Mouse (Mus musculus) liver, embryonic 14.5 days (tissue): ENCODE measurements around the gene Serpine1. TPM values are rescaled to one million over a fixed set of nuclear protein-coding genes. Genes with fewer than 3 reads are reported as not detected.

Source experiments
- ATAC-seq: fragments of 200-750 bp; cut with Nextera tagmentation; 2 replicates; pipeline ENCODE4 v1.8.0; 2017; ENCODE audit warnings: moderate number of reproducible peaks, mild to moderate bottlenecking, moderate library complexity; ENCODE audit not compliant: insufficient read depth
- DNase-seq, 3 experiments: peaks; one replicate each; pipeline ENCODE4 v3.0.0-alpha.2; 2012 to 2013; ENCODE audit warnings: low read depth in 3 of 3, low spot score in 3 of 3
- H3K27ac ChIP-seq: fragments of 300-500 bp; sonication (generic); 2 replicates; pipeline ENCODE4 v1.5.1; 2014; ENCODE audit warnings: moderate library complexity, mild to moderate bottlenecking, control low read depth, inconsistent platforms
- H3K27me3 ChIP-seq: fragments of 300-500 bp; sonication (generic); 2 replicates; pipeline ENCODE4 v1.6.1; 2014; ENCODE audit warnings: mild to moderate bottlenecking, low read length, moderate library complexity; ENCODE audit not compliant: control insufficient read depth, insufficient read depth
- H3K36me3 ChIP-seq: fragments of 300-500 bp; sonication (generic); replicated peaks from 2 replicates; pipeline ENCODE4 v1.6.1; 2014; ENCODE audit warnings: low read depth; ENCODE audit not compliant: control insufficient read depth, insufficient read depth
- H3K4me1 ChIP-seq, 2 experiments: fragments of 200-500 bp in 1 of 2; fragments of 300-500 bp in 1 of 2; sonication (generic) in 1 of 2; replicated peaks; 2 replicates each; pipeline ENCODE4 v1.6.1; 2012 to 2014; ENCODE audit warnings: antibody characterized with exemption in 1 of 2, inconsistent platforms in 1 of 2, low read length in 1 of 2; ENCODE audit not compliant: control insufficient read depth in 2 of 2, insufficient read depth in 2 of 2
- H3K4me2 ChIP-seq: fragments of 300-500 bp; sonication (generic); 2 replicates; pipeline ENCODE4 v1.6.1; 2014; ENCODE audit warnings: low read depth, mild to moderate bottlenecking, control low read depth, moderate library complexity
- H3K4me3 ChIP-seq, 2 experiments: fragments of 200-500 bp in 1 of 2; fragments of 300-500 bp in 1 of 2; sonication (generic) in 1 of 2; 2 replicates each; pipeline ENCODE4 v1.5.1; 2012 to 2014; ENCODE audit warnings: low read depth in 2 of 2, low read length in 2 of 2, mild to moderate bottlenecking in 2 of 2, control low read depth in 1 of 2, inconsistent platforms in 1 of 2, moderate library complexity in 1 of 2; ENCODE audit not compliant: insufficient read depth in 1 of 2
- H3K9ac ChIP-seq: fragments of 300-500 bp; sonication (generic); replicated peaks from 2 replicates; pipeline ENCODE4 v1.6.1; 2014; ENCODE audit warnings: mild to moderate bottlenecking, control low read depth, moderate library complexity
- H3K9me3 ChIP-seq: fragments of 300-500 bp; sonication (generic); 2 replicates; pipeline ENCODE4 v1.6.1; 2016; ENCODE audit warnings: low read length, mixed read lengths; ENCODE audit not compliant: control insufficient read depth
- CTCF ChIP-seq: IDR thresholded peaks from 2 replicates; pipeline ENCODE4 v1.5.1; 2016; ENCODE audit warnings: antibody characterized with exemption, low read depth, control low read depth
- EP300 ChIP-seq: IDR thresholded peaks from 2 replicates; pipeline ENCODE4 v1.6.1; 2016; ENCODE audit warnings: antibody characterized with exemption, low read depth
- WGBS: fragments of 180-500 bp; shearing (Covaris S2); extraction: QIAGEN DNeasy Blood & Tissue Kit; methylation state at CpG from one replicate; pipeline ENCODE4 v1.1.7; 2014; ENCODE audit not compliant: insufficient replicate concordance; 5-methylcytosine and 5-hydroxymethylcytosine counted together
- polyA plus RNA-seq, 2 experiments: library from polyadenylated mRNA; depleted of rRNA in 1 of 2; stranded (reverse) in 1 of 2; unstranded in 1 of 2; fragments of >200 nt; fragmentation: Nextera tagmentation in 1 of 2; extraction: Ambion mirVana in 1 of 2; gene quantifications; 2 replicates each; pipeline versions ENCODE4 v1.2.1 to v1.2.3; 2012 to 2014

Gene Serpine1
- polyA plus RNA-seq, 2 experiments, result 0.23 TPM; not detected in 1

GRCm38 (mm10) chr5:137103969-137104368, 31.9 kb upstream of the Serpine1 start:
- Histone ChIP-seq H3K27me3 (no peaks in the 10 kb centered on the region), H3K27ac (peak overlapping the region; percentile 95), H3K9ac (peak overlapping the region; percentile 73), H3K4me3 (no peak overlapping the region), H3K9me3 (no peaks in the 10 kb centered on the region), H3K4me2 (peak overlapping the region; percentile 70), H3K4me1 (peaks cover 55 to 66% of the 10 kb centered on the region in 2 experiments), H3K36me3 (no peaks in the 10 kb centered on the region)
- 75% methylated on average over 2 of the region's 2 CpGs for WGBS
- DNase-seq (no peak), ATAC-seq (no peak)
- TF ChIP-seq CTCF, result peak; percentile 67
- no peak for TF ChIP-seq EP300

- Histone ChIP-seq H3K4me1 (peaks cover 66 to 78% of the 10 kb centered on the region in 2 experiments), H3K4me3 (peak overlapping the region in 1 of 2 experiments; percentile 31; a peak in 2 of 4 replicates), H3K4me2 (peak overlapping the region; percentile 70), H3K9me3 (no peaks in the 10 kb centered on the region), H3K9ac (peak overlapping the region; percentile 73), H3K36me3 (no peaks in the 10 kb centered on the region), H3K27ac (peak overlapping the region; percentile 95), H3K27me3 (no peaks in the 10 kb centered on the region)
- DNase-seq (peak; percentile 89 to 91 (median 90)), ATAC-seq (peak; percentile 94)
- 28% methylated on average over 28 of the region's 28 CpGs for WGBS
- peak; percentile 87 for TF ChIP-seq EP300
- peak; percentile 26; the same call in 1 of the 2 replicates for TF ChIP-seq CTCF
Measured at GRCm38 (mm10) chr5:137102575-137103522, 30.8 kb upstream of the Serpine1 start.

- no peak overlapping the region for H3K4me3 ChIP-seq
Measured at GRCm38 (mm10) chr5:137102078-137102477, 30.0 kb upstream of the Serpine1 start.

GRCm38 (mm10) chr5:137100660-137101059, 28.6 kb upstream of the Serpine1 start:
- Histone ChIP-seq H3K4me3 (no peak overlapping the region), H3K9me3 (no peaks in the 10 kb centered on the region), H3K27me3 (no peaks in the 10 kb centered on the region), H3K9ac (peak overlapping the region; percentile 13), H3K4me1 (peaks cover 61 to 71% of the 10 kb centered on the region in 2 experiments), H3K4me2 (no peak overlapping the region), H3K36me3 (no peaks in the 10 kb centered on the region), H3K27ac (peak overlapping the region; percentile 59)
- 33% methylated on average over 4 of the region's 4 CpGs for WGBS
- TF ChIP-seq EP300, result no peak
- TF ChIP-seq CTCF, result no peak
- no peak for ATAC-seq
- DNase-seq, result no peak

More at GRCm38 (mm10) chr5:137102078-137102477, 30.0 kb upstream of the Serpine1 start:
- WGBS, result 75% methylated on average over 10 of the region's 10 CpGs
- no peak for ATAC-seq
- no peak for TF ChIP-seq CTCF
- no peak for TF ChIP-seq EP300
- Histone ChIP-seq H3K4me2 (peak overlapping the region; percentile 70; the same call in 1 of the 2 replicates), H3K9ac (peak overlapping the region; percentile 73), H3K36me3 (no peaks in the 10 kb centered on the region), H3K4me1 (peaks cover 68 to 81% of the 10 kb centered on the region in 2 experiments), H3K27me3 (no peaks in the 10 kb centered on the region), H3K27ac (peak overlapping the region; percentile 95), H3K9me3 (no peaks in the 10 kb centered on the region)
- no peak for DNase-seq

GRCm38 (mm10) chr5:137098418-137098817, 26.4 kb upstream of the Serpine1 start:
- H3K4me3 ChIP-seq, result no peak overlapping the region
- H3K9ac ChIP-seq, result peak overlapping the region; percentile 60
- DNase-seq (peak; percentile 65 to 70 (median 66)), ATAC-seq (peak; percentile 16; the same call in 1 of the 2 replicates)
- no peaks in the 10 kb centered on the region for H3K9me3 ChIP-seq
- H3K4me2 ChIP-seq, result peak overlapping the region; percentile 52
- 15% methylated on average over 11 of the region's 11 CpGs for WGBS
- TF ChIP-seq CTCF (no peak), EP300 (no peak; the same call in 1 of the 2 replicates)
- no peaks in the 10 kb centered on the region for H3K36me3 ChIP-seq
- H3K4me1 ChIP-seq, result peaks cover 42 to 54% of the 10 kb centered on the region in 2 experiments
- peak overlapping the region; percentile 73 for H3K27ac ChIP-seq
- no peaks in the 10 kb centered on the region for H3K27me3 ChIP-seq
